Mouse (Mus musculus) CH12.LX (cell line): ENCODE results near the gene Ctnnd2. TPM values are rescaled to one million over a fixed set of nuclear protein-coding genes. Genes with fewer than 3 reads are reported as not detected.

Experiments
- DNase-seq: peaks from one replicate; pipeline ENCODE4 v3.0.0-alpha.2; 2013; ENCODE audit errors: extremely low read depth
- H3K27ac ChIP-seq: 2 replicates; pipeline ENCODE4 v1.5.1; 2012; ENCODE audit warnings: low read depth, mild to moderate bottlenecking, control low read depth, moderate library complexity; ENCODE audit not compliant: insufficient read depth
- H3K27me3 ChIP-seq: replicated peaks from 2 replicates; pipeline ENCODE3; 2012; ENCODE audit warnings: inconsistent platforms
- H3K36me3 ChIP-seq, 2 experiments: replicated peaks in 1 of 2; 2 replicates each; pipeline versions ENCODE3 to v1.6.1; 2012; ENCODE audit warnings: inconsistent platforms in 1 of 2, low read length in 1 of 2, mild to moderate bottlenecking in 1 of 2, mixed read lengths in 1 of 2, moderate library complexity in 1 of 2; ENCODE audit not compliant: control insufficient read depth in 1 of 2, insufficient read depth in 1 of 2
- H3K4me1 ChIP-seq, 2 experiments: 2 replicates each; pipeline ENCODE4 v1.6.1; 2012; ENCODE audit warnings: inconsistent platforms in 1 of 2, moderate library complexity in 1 of 2; ENCODE audit not compliant: insufficient read depth in 2 of 2, control insufficient read depth in 1 of 2
- H3K4me2 ChIP-seq: 2 replicates; pipeline ENCODE4 v1.6.1; 2012; ENCODE audit warnings: low read depth, mild to moderate bottlenecking, control low read depth; ENCODE audit not compliant: poor library complexity, insufficient read depth, severe bottlenecking
- H3K4me3 ChIP-seq, 3 experiments: fragments of 150-350 bp in 1 of 3; sonication (generic) in 1 of 3; replicated peaks in 1 of 3; 2 replicates each; pipeline versions ENCODE3 to v1.5.1; 2011 to 2012; ENCODE audit warnings: low read depth in 2 of 3, low read length in 2 of 3, mild to moderate bottlenecking in 2 of 3, moderate library complexity in 2 of 3, control low read depth in 1 of 3, improper control_type of control experiment in 1 of 3, inconsistent platforms in 1 of 3, mixed read lengths in 1 of 3; ENCODE audit not compliant: poor library complexity in 1 of 3
- H3K79me2 ChIP-seq: replicated peaks from 2 replicates; pipeline ENCODE4 v1.6.1; 2012; ENCODE audit warnings: mild to moderate bottlenecking, moderate library complexity; ENCODE audit not compliant: control insufficient read depth, poor library complexity, insufficient read depth, severe bottlenecking; ENCODE audit errors: extremely low read depth
- H3K9ac ChIP-seq: 2 replicates; pipeline ENCODE4 v1.6.1; 2012; ENCODE audit warnings: low read depth, mild to moderate bottlenecking, control low read depth, moderate library complexity; ENCODE audit not compliant: insufficient read depth
- H3K9me3 ChIP-seq: replicated peaks from 2 replicates; pipeline ENCODE3; 2012; ENCODE audit warnings: low read length, inconsistent platforms, mixed read lengths
- BHLHE40 ChIP-seq: IDR thresholded peaks from 2 replicates; pipeline ENCODE4 v1.6.1; 2011; ENCODE audit warnings: mild to moderate bottlenecking, low read depth, low read length, improper control_type of control experiment
- CHD2 ChIP-seq: IDR thresholded peaks from 2 replicates; pipeline ENCODE4 v1.6.1; 2011; ENCODE audit warnings: low read length, improper control_type of control experiment
- ELF1 ChIP-seq: IDR thresholded peaks from 2 replicates; pipeline ENCODE4 v1.6.1; 2014; ENCODE audit warnings: low read depth, mild to moderate bottlenecking, inconsistent platforms, low read length, improper control_type of control experiment
- EP300 ChIP-seq: IDR thresholded peaks from 2 replicates; pipeline ENCODE4 v1.6.1; 2011; ENCODE audit warnings: low read length, improper control_type of control experiment
- ETS1 ChIP-seq: conservative IDR thresholded peaks from 2 replicates; pipeline ENCODE4 v1.6.1; 2012; ENCODE audit warnings: low read depth, mild to moderate bottlenecking, inconsistent platforms, low read length, improper control_type of control experiment, moderate library complexity
- HCFC1 ChIP-seq: IDR thresholded peaks from 2 replicates; pipeline ENCODE4 v1.6.1; 2012; ENCODE audit warnings: low read depth, mild to moderate bottlenecking, inconsistent platforms, low read length, improper control_type of control experiment
- JUN ChIP-seq: IDR thresholded peaks from 2 replicates; pipeline ENCODE4 v1.6.1; 2011; ENCODE audit warnings: low read depth, mild to moderate bottlenecking, low read length, improper control_type of control experiment, moderate library complexity; ENCODE audit not compliant: insufficient read depth
- MAFK ChIP-seq: IDR thresholded peaks from 2 replicates; pipeline ENCODE4 v1.6.1; 2011; ENCODE audit warnings: low read length, improper control_type of control experiment; ENCODE audit not compliant: insufficient replicate concordance
- MAX ChIP-seq: IDR thresholded peaks from 2 replicates; pipeline ENCODE4 v1.6.1; 2011; ENCODE audit warnings: low read length, improper control_type of control experiment
- MEF2A ChIP-seq: IDR thresholded peaks from 2 replicates; pipeline ENCODE4 v1.6.1; 2014; ENCODE audit warnings: low read depth, mild to moderate bottlenecking, inconsistent platforms, low read length, improper control_type of control experiment, borderline replicate concordance
- MXI1 ChIP-seq: IDR thresholded peaks from 2 replicates; pipeline ENCODE4 v1.6.1; 2011; ENCODE audit warnings: mild to moderate bottlenecking, low read depth, low read length, improper control_type of control experiment
- MYC ChIP-seq: IDR thresholded peaks from 2 replicates; pipeline ENCODE4 v1.6.1; 2011; ENCODE audit warnings: low read depth, mild to moderate bottlenecking, improper control_type of control experiment, low read length
- PAX5 ChIP-seq: IDR thresholded peaks from 2 replicates; pipeline ENCODE4 v1.6.1; 2012; ENCODE audit warnings: low read length, inconsistent platforms, mixed read lengths
- POLR2A ChIP-seq: IDR thresholded peaks from 2 replicates; pipeline ENCODE4 v1.6.1; 2011; ENCODE audit warnings: low read depth, mild to moderate bottlenecking, improper control_type of control experiment, low read length
- RCOR1 ChIP-seq: conservative IDR thresholded peaks from 2 replicates; pipeline ENCODE4 v1.6.1; 2012; ENCODE audit warnings: low read depth, mild to moderate bottlenecking, inconsistent platforms, low read length, improper control_type of control experiment
- TBP ChIP-seq: conservative IDR thresholded peaks from 2 replicates; pipeline ENCODE4 v1.6.1; 2011; ENCODE audit warnings: low read depth, low read length, improper control_type of control experiment
- UBTF ChIP-seq: IDR thresholded peaks from 2 replicates; pipeline ENCODE4 v1.6.1; 2012; ENCODE audit warnings: low read depth, mild to moderate bottlenecking, inconsistent platforms, low read length, improper control_type of control experiment, moderate library complexity
- USF1 ChIP-seq: IDR thresholded peaks from 2 replicates; pipeline ENCODE4 v1.6.1; 2014; ENCODE audit warnings: low read depth, mild to moderate bottlenecking, inconsistent platforms, low read length, improper control_type of control experiment
- USF2 ChIP-seq: conservative IDR thresholded peaks from 2 replicates; pipeline ENCODE4 v1.6.1; 2011; ENCODE audit warnings: low read depth, low read length, improper control_type of control experiment
- dilution Hi-C: fragments of 300-500 bp; cut with MboI; formaldehyde crosslinking; loops from 2 replicates; pipeline ENCODE4 v1.14.3; 2020; ENCODE audit warnings: low sequenced_read_pairs; ENCODE audit not compliant: extremely low pct_unique_long_range_greater_than_20kb, extremely low pct_ligation_motif_present
- in situ Hi-C: fragments of 300-500 bp; cut with MboI; formaldehyde crosslinking; loops from 3 replicates; pipeline ENCODE4 v1.14.3; 2019; ENCODE audit warnings: low sequenced_read_pairs, low pct_ligation_motif_present, low pct_unique_long_range_greater_than_20kb, mixed read lengths
- polyA plus RNA-seq: library from polyadenylated mRNA; unstranded; fragments of >175 nt; gene quantifications from 2 replicates; pipeline ENCODE4 v1.2.1, GENCODE M21; 2012; ENCODE audit warnings: low read depth; ENCODE audit not compliant: insufficient read length
- total RNA-seq, 2 experiments: library from RNA; depleted of rRNA; stranded (reverse); fragments of 300-350 nt in 1 of 2; fragments of >200 nt in 1 of 2; gene quantifications; 2 replicates each; pipeline ENCODE4 v1.2.3; 2012 to 2014

Ctnnd2 gene
- total and polyA plus RNA-seq, 3 experiments, result 0.23 TPM; not detected in 2

GRCm38 (mm10) chr15:30157975-30158374 lies 14.4 kb upstream of the Ctnnd2 start:
- dilution Hi-C loops, result no loop called here
- in situ Hi-C loops, result no loop called here
- DNase-seq, result no peak
- no peaks in the 10 kb centered on the region for H3K79me2 ChIP-seq
- no peak overlapping the region for H3K27ac ChIP-seq
- H3K9me3 ChIP-seq, result peaks cover 61% of the 10 kb centered on the region
- H3K27me3 ChIP-seq, result no peaks in the 10 kb centered on the region
- H3K4me1 ChIP-seq, result no peaks in the 10 kb centered on the region
- no peak overlapping the region for H3K4me3 ChIP-seq
- TF ChIP-seq JUN (no peak), ETS1 (no peak), USF1 (no peak), MAFK (no peak), MAX (no peak), MXI1 (no peak), ELF1 (no peak), MEF2A (no peak), MYC (no peak), UBTF (no peak), TBP (no peak), POLR2A (no peak), CHD2 (no peak)
- no peaks in the 10 kb centered on the region for H3K36me3 ChIP-seq
- no peak overlapping the region for H3K9ac ChIP-seq
- no peak overlapping the region for H3K4me2 ChIP-seq

GRCm38 (mm10) chr15:30170031-30170430 lies 2.4 kb upstream of the Ctnnd2 start:
- Histone ChIP-seq H3K36me3 (no peaks in the 10 kb centered on the region), H3K4me2 (no peak overlapping the region), H3K27me3 (no peaks in the 10 kb centered on the region), H3K4me3 (no peak overlapping the region), H3K9ac (no peak overlapping the region), H3K79me2 (no peaks in the 10 kb centered on the region), H3K4me1 (no peaks in the 10 kb centered on the region), H3K27ac (no peak overlapping the region), H3K9me3 (peaks cover 74% of the 10 kb centered on the region)
- DNase-seq, result no peak
- TF ChIP-seq EP300, result no peak
- no peak for TF ChIP-seq RCOR1
- TF ChIP-seq CHD2, result no peak
- no peak for TF ChIP-seq PAX5
- TF ChIP-seq USF1, result no peak
- no peak for TF ChIP-seq HCFC1
- TF ChIP-seq USF2, result no peak
- no peak for TF ChIP-seq MYC
- TF ChIP-seq BHLHE40, result no peak
- TF ChIP-seq JUN, result no peak
- dilution Hi-C loops (no loop called here), in situ Hi-C loops (no loop called here)
